Mouse (Mus musculus) liver, embryonic 14.5 days (tissue): Measurements from ENCODE around the gene Pnrc2. TPM values are rescaled to one million over a fixed set of nuclear protein-coding genes. Genes with fewer than 3 reads are reported as not detected.

ENCODE experiments used
- ATAC-seq: fragments of 200-750 bp; cut with Nextera tagmentation; 2 replicates; pipeline ENCODE4 v1.8.0; 2017; ENCODE audit warnings: moderate number of reproducible peaks, mild to moderate bottlenecking, moderate library complexity; ENCODE audit not compliant: insufficient read depth
- DNase-seq, 3 experiments: peaks; one replicate each; pipeline ENCODE4 v3.0.0-alpha.2; 2012 to 2013; ENCODE audit warnings: low read depth in 3 of 3, low spot score in 3 of 3
- H3K27ac ChIP-seq: fragments of 300-500 bp; sonication (generic); 2 replicates; pipeline ENCODE4 v1.5.1; 2014; ENCODE audit warnings: moderate library complexity, mild to moderate bottlenecking, control low read depth, inconsistent platforms
- H3K27me3 ChIP-seq: fragments of 300-500 bp; sonication (generic); 2 replicates; pipeline ENCODE4 v1.6.1; 2014; ENCODE audit warnings: mild to moderate bottlenecking, low read length, moderate library complexity; ENCODE audit not compliant: control insufficient read depth, insufficient read depth
- H3K36me3 ChIP-seq: fragments of 300-500 bp; sonication (generic); replicated peaks from 2 replicates; pipeline ENCODE4 v1.6.1; 2014; ENCODE audit warnings: low read depth; ENCODE audit not compliant: control insufficient read depth, insufficient read depth
- H3K4me1 ChIP-seq, 2 experiments: fragments of 200-500 bp in 1 of 2; fragments of 300-500 bp in 1 of 2; sonication (generic) in 1 of 2; replicated peaks; 2 replicates each; pipeline ENCODE4 v1.6.1; 2012 to 2014; ENCODE audit warnings: antibody characterized with exemption in 1 of 2, inconsistent platforms in 1 of 2, low read length in 1 of 2; ENCODE audit not compliant: control insufficient read depth in 2 of 2, insufficient read depth in 2 of 2
- H3K4me2 ChIP-seq: fragments of 300-500 bp; sonication (generic); 2 replicates; pipeline ENCODE4 v1.6.1; 2014; ENCODE audit warnings: low read depth, mild to moderate bottlenecking, control low read depth, moderate library complexity
- H3K4me3 ChIP-seq, 2 experiments: fragments of 200-500 bp in 1 of 2; fragments of 300-500 bp in 1 of 2; sonication (generic) in 1 of 2; 2 replicates each; pipeline ENCODE4 v1.5.1; 2012 to 2014; ENCODE audit warnings: low read depth in 2 of 2, low read length in 2 of 2, mild to moderate bottlenecking in 2 of 2, control low read depth in 1 of 2, inconsistent platforms in 1 of 2, moderate library complexity in 1 of 2; ENCODE audit not compliant: insufficient read depth in 1 of 2
- H3K9ac ChIP-seq: fragments of 300-500 bp; sonication (generic); replicated peaks from 2 replicates; pipeline ENCODE4 v1.6.1; 2014; ENCODE audit warnings: mild to moderate bottlenecking, control low read depth, moderate library complexity
- H3K9me3 ChIP-seq: fragments of 300-500 bp; sonication (generic); 2 replicates; pipeline ENCODE4 v1.6.1; 2016; ENCODE audit warnings: low read length, mixed read lengths; ENCODE audit not compliant: control insufficient read depth
- CTCF ChIP-seq: IDR thresholded peaks from 2 replicates; pipeline ENCODE4 v1.5.1; 2016; ENCODE audit warnings: antibody characterized with exemption, low read depth, control low read depth
- EP300 ChIP-seq: IDR thresholded peaks from 2 replicates; pipeline ENCODE4 v1.6.1; 2016; ENCODE audit warnings: antibody characterized with exemption, low read depth
- WGBS: fragments of 180-500 bp; shearing (Covaris S2); extraction: QIAGEN DNeasy Blood & Tissue Kit; methylation state at CpG from one replicate; pipeline ENCODE4 v1.1.7; 2014; ENCODE audit not compliant: insufficient replicate concordance; 5-methylcytosine and 5-hydroxymethylcytosine counted together
- polyA plus RNA-seq, 2 experiments: library from polyadenylated mRNA; depleted of rRNA in 1 of 2; stranded (reverse) in 1 of 2; unstranded in 1 of 2; fragments of >200 nt; fragmentation: Nextera tagmentation in 1 of 2; extraction: Ambion mirVana in 1 of 2; gene quantifications; 2 replicates each; pipeline versions ENCODE4 v1.2.1 to v1.2.3; 2012 to 2014

Pnrc2 gene
- polyA plus RNA-seq, 2 experiments = 43.4 to 80.2 TPM

DNA sequence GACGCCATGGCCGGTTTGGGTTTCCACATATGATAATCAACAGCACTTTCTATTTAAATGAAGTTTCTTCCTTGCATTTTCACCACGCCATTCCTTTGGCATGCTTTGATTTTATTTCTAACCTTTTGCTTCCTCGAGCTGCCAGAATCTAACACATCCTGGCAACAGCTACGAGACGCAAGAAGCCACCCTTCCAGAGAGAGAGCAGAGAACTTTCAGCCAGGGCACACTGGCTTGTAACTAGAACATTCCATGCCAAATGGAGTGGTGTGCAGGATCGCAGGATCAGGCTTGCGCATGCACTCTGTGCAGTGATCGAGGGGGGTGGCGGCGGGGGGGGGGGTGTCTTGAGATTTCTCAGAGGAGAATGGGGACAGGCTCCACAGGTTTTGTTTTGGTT, 41.6 kb downstream of the Pnrc2 start:
- no peak overlapping the region for H3K4me3 ChIP-seq
- H3K4me2 ChIP-seq = no peak overlapping the region
- no peaks in the 10 kb centered on the region for H3K9me3 ChIP-seq
- H3K27me3 ChIP-seq = no peaks in the 10 kb centered on the region
- peaks cover 0 to 3% of the 10 kb centered on the region in 2 experiments; a peak in 1 of 4 replicates for H3K4me1 ChIP-seq
- DNase-seq (no peak), ATAC-seq (no peak)
- TF ChIP-seq EP300 = no peak
- TF ChIP-seq CTCF = no peak
- H3K27ac ChIP-seq = no peak overlapping the region
- 65% methylated on average over 11 of the region's 11 CpGs for WGBS
- H3K9ac ChIP-seq = no peak overlapping the region
- H3K36me3 ChIP-seq = no peaks in the 10 kb centered on the region

DNA sequence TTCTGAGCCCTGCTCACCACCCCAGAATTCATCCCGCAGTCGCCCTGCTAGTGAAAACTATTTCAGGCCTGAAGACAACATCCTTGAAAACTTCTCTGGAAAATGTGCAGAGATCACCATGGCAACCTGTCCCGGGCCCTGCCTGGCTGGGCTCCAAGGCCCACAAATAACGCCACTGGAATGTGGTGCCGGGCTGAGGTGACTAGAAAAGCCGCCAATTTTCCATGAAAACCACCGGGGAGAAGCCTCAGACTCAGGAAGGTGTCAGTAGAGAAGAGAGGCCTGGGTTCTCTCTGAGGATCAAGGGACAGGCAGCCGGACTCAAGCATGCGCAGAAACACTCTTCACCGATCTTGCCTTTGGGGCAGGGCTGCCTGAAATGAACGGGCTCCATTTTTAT, 45.2 kb downstream of the Pnrc2 start:
- Histone ChIP-seq H3K4me2 (no peak overlapping the region), H3K27me3 (no peaks in the 10 kb centered on the region), H3K9me3 (no peaks in the 10 kb centered on the region), H3K9ac (no peak overlapping the region), H3K4me1 (peaks cover 0 to 3% of the 10 kb centered on the region in 2 experiments; a peak in 1 of 4 replicates), H3K36me3 (no peaks in the 10 kb centered on the region), H3K27ac (no peak overlapping the region), H3K4me3 (no peak overlapping the region)
- WGBS = 59% methylated on average over 11 of the region's 11 CpGs
- ATAC-seq = no peak
- TF ChIP-seq CTCF (no peak), EP300 (no peak)
- DNase-seq = no peak

DNA sequence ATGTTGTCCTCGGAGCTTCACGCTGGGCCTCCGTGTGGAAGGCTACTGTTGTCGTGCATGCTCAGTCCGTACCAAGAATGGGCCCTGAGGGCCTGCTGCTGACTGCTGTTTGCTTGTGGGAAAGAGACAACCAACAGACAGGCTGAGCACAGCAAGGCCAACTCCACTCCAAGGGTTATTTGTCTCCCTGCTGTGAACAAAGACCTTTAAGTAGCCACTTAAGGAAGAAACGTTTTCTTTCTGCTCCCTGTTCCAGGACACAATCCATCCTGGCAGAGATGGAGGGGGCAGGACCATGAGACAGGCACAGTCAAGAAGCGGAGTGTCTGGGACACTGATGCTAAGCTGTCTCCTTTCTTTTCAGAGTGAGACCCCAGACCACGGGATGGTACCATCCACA, 49.4 kb downstream of the Pnrc2 start:
- Histone ChIP-seq H3K4me2 (no peak overlapping the region), H3K4me3 (no peak overlapping the region), H3K27me3 (no peaks in the 10 kb centered on the region), H3K9ac (no peak overlapping the region), H3K4me1 (peaks cover 0 to 3% of the 10 kb centered on the region in 2 experiments; a peak in 1 of 4 replicates), H3K9me3 (no peaks in the 10 kb centered on the region), H3K36me3 (no peaks in the 10 kb centered on the region), H3K27ac (no peak overlapping the region)
- 61% methylated on average over 8 of the region's 8 CpGs for WGBS
- ATAC-seq = no peak
- no peak for TF ChIP-seq EP300
- no peak for TF ChIP-seq CTCF
- no peak for DNase-seq

DNA sequence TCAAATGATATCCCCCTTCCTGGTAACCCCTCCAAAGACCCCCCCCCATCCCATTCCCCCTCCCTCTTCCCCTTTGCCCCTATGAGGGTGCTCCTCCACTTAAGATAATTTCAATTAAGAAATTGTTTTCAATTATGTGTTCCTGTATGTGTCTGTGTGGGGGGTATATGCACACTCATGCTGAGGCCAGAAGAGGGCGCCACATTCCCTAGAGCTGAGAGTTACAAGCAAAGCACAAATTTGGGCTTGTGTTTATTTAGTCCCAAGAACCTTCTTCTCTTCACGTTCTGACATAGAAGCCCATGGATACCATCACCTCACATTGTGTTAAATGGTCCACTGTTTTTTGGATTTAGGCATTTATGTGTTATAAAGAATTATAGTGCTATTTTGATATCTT, 50.4 kb downstream of the Pnrc2 start:
- H3K9ac ChIP-seq = no peak overlapping the region
- TF ChIP-seq EP300 (no peak), CTCF (peak; percentile 75)
- no peaks in the 10 kb centered on the region for H3K27me3 ChIP-seq
- ATAC-seq (no peak), DNase-seq (peak in 2 of 3 experiments; percentile 26 to 44)
- no peaks in the 10 kb centered on the region for H3K4me1 ChIP-seq
- H3K4me2 ChIP-seq = no peak overlapping the region
- WGBS = 43% methylated on average over 2 of the region's 2 CpGs
- no peaks in the 10 kb centered on the region for H3K9me3 ChIP-seq
- H3K36me3 ChIP-seq = no peaks in the 10 kb centered on the region
- H3K27ac ChIP-seq = no peak overlapping the region
- no peak overlapping the region for H3K4me3 ChIP-seq

DNA sequence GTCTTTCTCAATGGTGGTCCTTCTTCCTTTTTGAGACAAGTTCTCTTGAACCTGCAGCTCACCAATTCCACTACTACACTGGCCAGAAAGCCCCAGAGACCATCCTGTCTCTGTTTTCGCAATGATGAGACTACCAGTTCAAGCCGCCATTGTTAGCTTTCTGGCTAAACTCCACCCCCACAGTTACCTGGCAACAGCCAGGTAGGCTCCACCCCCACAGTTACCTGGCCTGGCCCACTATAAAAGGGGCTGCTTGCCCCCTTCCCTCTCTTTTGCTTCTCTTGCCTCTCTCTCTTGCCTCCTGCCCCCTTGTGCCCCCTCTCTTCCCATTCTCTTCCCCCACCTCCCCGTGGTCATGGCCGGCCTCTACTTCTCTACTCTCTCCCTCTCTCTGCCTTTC, 51.9 kb downstream of the Pnrc2 start:
- Histone ChIP-seq H3K4me3 (no peak overlapping the region), H3K27ac (no peak overlapping the region), H3K9me3 (no peaks in the 10 kb centered on the region), H3K9ac (no peak overlapping the region), H3K36me3 (no peaks in the 10 kb centered on the region), H3K4me1 (peaks cover 5 to 8% of the 10 kb centered on the region in 2 experiments), H3K27me3 (no peaks in the 10 kb centered on the region), H3K4me2 (no peak overlapping the region)
- DNase-seq (no peak), ATAC-seq (no peak)
- 81% methylated on average over 4 of the region's 4 CpGs for WGBS
- TF ChIP-seq CTCF (no peak), EP300 (no peak)

Other genes with a start within 250 kb of the Pnrc2 start
- 0.10 and 0.13 TPM in 2 replicates for gene Ifnlr1, start 187.6 kb downstream of the Pnrc2 start, polyA plus RNA-seq (2012; rRNA removed)
- 0.06 and 0.09 TPM in 2 replicates for gene Ifnlr1, start 187.6 kb downstream of the Pnrc2 start, polyA plus RNA-seq (2014; fragmentation: Nextera tagmentation; extraction: Ambion mirVana)
- gene Il22ra1, start 145.7 kb downstream of the Pnrc2 start, polyA plus RNA-seq (2012; rRNA removed) = 0.98 and 1.3 TPM in 2 replicates
- 0.36 and 0.54 TPM in 2 replicates for gene Il22ra1, start 145.7 kb downstream of the Pnrc2 start, polyA plus RNA-seq (2014; fragmentation: Nextera tagmentation; extraction: Ambion mirVana)
- gene Myom3, start 114.1 kb downstream of the Pnrc2 start, polyA plus RNA-seq (2012; rRNA removed) = 0.03 and 0.06 TPM in 2 replicates
- 0.04 TPM in 1 of 2 replicates, not detected in the other for gene Myom3, start 114.1 kb downstream of the Pnrc2 start, polyA plus RNA-seq (2014; fragmentation: Nextera tagmentation; extraction: Ambion mirVana)
- 33.2 and 49.6 TPM in 2 replicates for gene Srsf10, start 18.1 kb downstream of the Pnrc2 start, polyA plus RNA-seq (2012; rRNA removed)
- 108 and 110 TPM in 2 replicates for gene Srsf10, start 18.1 kb downstream of the Pnrc2 start, polyA plus RNA-seq (2014; fragmentation: Nextera tagmentation; extraction: Ambion mirVana)
- 1.6 and 2.1 TPM in 2 replicates for gene Cnr2, start 21.5 kb upstream of the Pnrc2 start, polyA plus RNA-seq (2012; rRNA removed)
- 2.3 and 2.5 TPM in 2 replicates for gene Cnr2, start 21.5 kb upstream of the Pnrc2 start, polyA plus RNA-seq (2014; fragmentation: Nextera tagmentation; extraction: Ambion mirVana)
- gene Fuca1, start 46.9 kb upstream of the Pnrc2 start, polyA plus RNA-seq (2012; rRNA removed) = 8.8 and 12.0 TPM in 2 replicates
- gene Fuca1, start 46.9 kb upstream of the Pnrc2 start, polyA plus RNA-seq (2014; fragmentation: Nextera tagmentation; extraction: Ambion mirVana) = 19.0 and 23.6 TPM in 2 replicates
- gene Hmgcl, start 72.6 kb upstream of the Pnrc2 start, polyA plus RNA-seq (2012; rRNA removed) = 28.9 and 43.4 TPM in 2 replicates
- 71.9 and 76.5 TPM in 2 replicates for gene Hmgcl, start 72.6 kb upstream of the Pnrc2 start, polyA plus RNA-seq (2014; fragmentation: Nextera tagmentation; extraction: Ambion mirVana)
- gene Gale, start 89.9 kb upstream of the Pnrc2 start, polyA plus RNA-seq (2012; rRNA removed) = 20.5 and 22.8 TPM in 2 replicates
- gene Gale, start 89.9 kb upstream of the Pnrc2 start, polyA plus RNA-seq (2014; fragmentation: Nextera tagmentation; extraction: Ambion mirVana) = 32.6 and 38.0 TPM in 2 replicates
- 26.5 and 29.2 TPM in 2 replicates for gene Lypla2, start 98.8 kb upstream of the Pnrc2 start, polyA plus RNA-seq (2012; rRNA removed)
- 30.6 and 36.8 TPM in 2 replicates for gene Lypla2, start 98.8 kb upstream of the Pnrc2 start, polyA plus RNA-seq (2014; fragmentation: Nextera tagmentation; extraction: Ambion mirVana)
- 40.2 and 49.0 TPM in 2 replicates for gene Pithd1, start 113.4 kb upstream of the Pnrc2 start, polyA plus RNA-seq (2012; rRNA removed)
- gene Pithd1, start 113.4 kb upstream of the Pnrc2 start, polyA plus RNA-seq (2014; fragmentation: Nextera tagmentation; extraction: Ambion mirVana) = 71.2 and 79.5 TPM in 2 replicates
- 9.7 and 16.2 TPM in 2 replicates for gene Eloa, start 147.9 kb upstream of the Pnrc2 start, polyA plus RNA-seq (2012; rRNA removed)
- 29.0 and 30.0 TPM in 2 replicates for gene Eloa, start 147.9 kb upstream of the Pnrc2 start, polyA plus RNA-seq (2014; fragmentation: Nextera tagmentation; extraction: Ambion mirVana)
- 457 and 805 TPM in 2 replicates for gene Rpl11, start 179.6 kb upstream of the Pnrc2 start, polyA plus RNA-seq (2012; rRNA removed)
- gene Rpl11, start 179.6 kb upstream of the Pnrc2 start, polyA plus RNA-seq (2014; fragmentation: Nextera tagmentation; extraction: Ambion mirVana) = 325 and 341 TPM in 2 replicates